Mouse (Mus musculus) heart, postnatal 0 days (tissue): ENCODE results near the gene Cnp.

ENCODE experiments used
- CTCF ChIP-seq: IDR thresholded peaks from 2 replicates; pipeline ENCODE4 v1.5.1; 2016; ENCODE audit warnings: antibody characterized with exemption, control low read depth, low read depth
- EP300 ChIP-seq: IDR thresholded peaks from 2 replicates; pipeline ENCODE4 v1.6.1; 2016; ENCODE audit warnings: antibody characterized with exemption, low read depth

GRCm38 (mm10) chr11:100528375-100529165 is 46.1 kb upstream of the Cnp start:
- TF ChIP-seq CTCF (no peak), EP300 (no peak)
